Mouse (Mus musculus): ENCODE measurements around the gene Atp2b2.

Gene Atp2b2

DNA sequence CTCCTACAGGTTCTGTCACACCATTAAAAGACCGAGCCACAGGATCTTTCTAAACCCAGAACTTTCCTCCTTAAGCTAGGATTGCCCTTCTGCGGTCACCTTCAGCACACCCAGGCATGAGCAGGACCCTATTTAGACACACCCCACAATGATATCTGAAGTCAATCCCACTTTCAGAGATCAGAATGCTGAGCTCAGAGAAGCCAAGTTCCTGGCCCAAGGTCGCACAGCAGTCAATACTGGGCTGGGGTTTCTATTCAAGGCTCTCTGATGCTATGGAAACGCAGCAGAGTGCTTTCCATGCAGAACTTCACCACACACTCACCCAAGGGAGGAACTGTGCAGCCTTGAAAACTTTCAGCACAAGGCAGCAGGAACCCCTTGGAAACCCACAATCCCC lies 157.6 kb downstream of the Atp2b2 start:
- WGBS: 44% methylated on average over 4 of the region's 4 CpGs

DNA sequence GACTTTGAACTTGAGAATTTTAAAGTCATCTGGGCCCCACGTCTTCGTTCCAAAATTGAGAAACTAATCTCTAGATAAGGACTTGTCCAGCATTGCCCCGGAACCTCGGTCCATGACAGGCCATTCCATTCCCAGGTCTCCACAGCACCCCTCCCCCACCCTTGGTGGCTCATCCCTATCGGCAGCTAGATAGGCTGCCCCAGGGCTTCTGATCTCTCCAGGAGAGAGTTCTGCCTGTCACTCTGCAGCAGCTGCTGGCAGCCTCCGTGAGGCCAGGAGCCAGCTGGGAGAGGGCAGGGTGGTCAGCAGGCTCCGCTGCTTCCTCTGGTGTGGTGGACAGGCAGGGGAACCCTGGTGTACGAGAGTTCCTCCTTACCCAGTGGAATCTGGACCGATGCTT lies 159.2 kb downstream of the Atp2b2 start:
- 36% methylated on average over 9 of the region's 9 CpGs for WGBS

DNA sequence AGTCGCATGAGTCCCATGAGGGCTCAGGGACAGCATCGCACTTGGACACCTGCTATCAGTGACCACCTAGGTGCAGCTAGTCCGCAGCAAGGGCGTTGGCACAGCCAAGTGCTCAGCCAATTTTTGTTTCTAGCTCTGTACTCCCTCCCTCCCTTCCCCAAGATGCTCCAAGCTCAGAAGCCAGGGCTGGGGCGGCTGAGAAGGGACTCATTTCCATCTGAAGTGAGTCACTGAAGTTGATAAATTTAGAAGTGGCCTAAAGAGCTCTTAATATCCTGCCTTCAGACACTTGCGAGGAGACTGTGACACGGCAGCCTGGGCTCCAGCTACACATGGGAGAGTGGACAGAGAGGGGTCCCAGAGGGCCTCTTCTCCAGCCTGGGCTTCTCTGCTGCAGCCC lies 160.0 kb downstream of the Atp2b2 start:
- WGBS: 34% methylated on average over 7 of the region's 7 CpGs

DNA sequence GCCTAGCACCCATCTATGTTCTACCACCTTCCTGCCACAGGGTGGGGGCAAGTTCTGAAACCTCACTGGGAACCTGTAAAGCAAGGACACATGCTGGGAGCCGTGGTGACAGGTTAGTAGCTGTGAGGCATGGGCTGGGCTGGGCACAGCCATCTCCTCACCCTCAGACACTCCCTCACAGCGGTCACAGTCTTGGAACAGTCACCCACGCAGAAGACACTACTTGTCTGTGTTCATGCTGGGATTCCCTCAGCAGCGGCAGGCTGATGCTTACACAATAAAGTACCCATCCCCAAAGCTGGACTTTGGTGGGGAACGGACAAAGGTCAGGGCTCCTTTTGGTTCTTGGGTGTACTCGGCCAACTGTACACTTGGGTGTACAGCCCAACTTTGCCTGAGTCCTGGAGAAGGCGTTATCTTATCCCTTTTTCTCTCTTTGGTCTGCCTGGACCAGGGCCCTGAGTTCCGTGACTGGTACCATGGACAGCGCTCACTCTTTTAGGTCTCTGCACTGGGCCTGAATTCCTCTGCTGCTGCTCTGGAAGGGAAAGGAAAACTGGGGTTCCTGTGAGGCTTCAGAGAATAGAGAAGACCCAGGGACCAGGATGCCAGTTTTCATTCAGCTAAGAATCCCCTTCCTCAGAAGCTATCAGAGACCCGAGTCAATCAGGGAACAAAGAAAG lies 160.7 kb downstream of the Atp2b2 start:
- 24% methylated on average over 10 of the region's 10 CpGs for WGBS

DNA sequence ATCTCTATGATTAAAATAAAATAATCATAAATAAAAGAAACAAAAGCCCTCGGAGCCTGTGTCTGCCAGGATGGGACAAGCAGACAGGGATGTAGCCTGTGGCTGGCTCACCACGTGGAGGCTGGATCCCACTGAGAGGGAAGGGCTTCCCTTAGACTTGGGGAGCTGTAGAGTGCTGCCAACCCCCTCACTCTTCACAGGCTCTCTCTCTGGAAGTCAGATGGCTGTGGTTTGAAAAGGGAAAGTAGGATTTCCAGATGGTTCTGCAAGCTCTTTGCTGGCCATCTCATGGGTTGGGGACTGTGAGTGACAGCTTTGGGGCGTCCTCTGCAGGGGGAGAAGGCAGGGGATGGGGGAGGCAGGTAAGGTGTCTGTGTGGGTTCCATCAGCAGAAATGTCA lies 163.0 kb downstream of the Atp2b2 start:
- 36% methylated on average over 3 of the region's 3 CpGs for WGBS

DNA sequence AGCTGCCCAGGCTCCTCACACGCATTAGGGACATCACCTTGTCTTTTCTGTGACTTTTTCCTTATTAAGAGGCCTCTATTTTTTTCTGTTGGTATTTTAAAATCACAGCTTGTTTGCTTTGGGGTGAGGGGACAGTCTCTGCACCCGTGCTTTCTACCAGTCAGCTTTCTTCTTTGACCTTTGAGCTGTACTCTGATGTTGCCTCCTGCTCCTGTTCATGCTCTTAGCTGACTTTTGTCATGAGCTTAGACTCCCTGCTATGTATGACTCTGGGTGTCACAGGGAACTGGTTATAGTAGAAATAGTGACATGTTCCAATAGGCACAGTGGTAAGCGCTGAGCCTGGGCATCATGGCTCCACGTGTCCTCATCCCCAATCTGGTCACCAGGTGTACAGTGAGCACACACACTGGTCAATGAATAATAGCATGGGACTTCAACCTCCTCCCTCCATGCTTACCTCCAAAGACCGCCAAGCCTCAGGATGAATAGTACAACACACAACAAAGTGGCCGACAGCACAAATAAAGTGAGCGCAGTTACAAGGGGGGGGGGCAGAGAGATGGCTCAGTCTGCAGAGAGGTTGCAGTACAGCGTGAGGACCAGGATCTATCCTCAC lies 163.8 kb downstream of the Atp2b2 start:
- 67% methylated on average over 8 of the region's 8 CpGs for WGBS

DNA sequence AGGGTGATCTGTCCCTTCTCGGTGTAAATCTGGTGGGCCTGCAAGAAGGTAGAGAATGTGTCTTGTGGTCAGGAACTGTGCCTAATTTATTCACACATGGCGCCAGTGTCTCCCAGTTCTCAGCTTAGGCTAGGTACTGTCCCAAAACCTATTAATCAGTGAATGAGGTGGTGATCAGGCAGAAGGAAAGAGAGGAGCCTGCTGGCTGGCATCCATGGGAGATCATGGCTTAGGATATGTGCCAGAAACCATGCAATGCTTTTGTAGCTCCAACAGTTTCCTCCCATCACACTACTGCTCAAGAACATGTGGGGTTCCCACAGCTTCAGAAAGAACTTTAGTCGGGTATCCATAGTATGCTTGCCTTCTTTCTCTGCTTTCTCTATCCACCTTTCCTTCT lies 165.8 kb downstream of the Atp2b2 start:
- 67% methylated on average over 3 of the region's 3 CpGs for WGBS

DNA sequence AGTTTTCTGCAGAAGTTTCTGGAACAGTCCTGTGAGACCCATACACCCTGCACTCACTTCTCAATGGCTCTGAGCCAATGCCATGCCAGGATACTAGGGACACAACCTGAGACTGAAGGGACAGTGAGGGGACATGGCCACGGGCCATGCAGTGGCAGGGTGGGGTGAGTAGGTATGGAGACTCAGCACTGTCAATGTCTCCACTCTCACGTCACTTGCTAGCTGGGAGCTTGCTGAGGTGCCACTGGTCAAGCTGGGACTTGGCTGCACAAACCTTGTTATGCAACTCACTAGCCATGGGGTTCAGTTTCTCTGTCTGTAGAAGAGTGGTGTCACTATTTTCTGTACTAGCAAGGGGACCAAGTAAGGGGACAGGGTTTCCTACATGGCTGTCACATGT lies 167.2 kb downstream of the Atp2b2 start:
- 55% methylated on average over 2 of the region's 2 CpGs for WGBS

DNA sequence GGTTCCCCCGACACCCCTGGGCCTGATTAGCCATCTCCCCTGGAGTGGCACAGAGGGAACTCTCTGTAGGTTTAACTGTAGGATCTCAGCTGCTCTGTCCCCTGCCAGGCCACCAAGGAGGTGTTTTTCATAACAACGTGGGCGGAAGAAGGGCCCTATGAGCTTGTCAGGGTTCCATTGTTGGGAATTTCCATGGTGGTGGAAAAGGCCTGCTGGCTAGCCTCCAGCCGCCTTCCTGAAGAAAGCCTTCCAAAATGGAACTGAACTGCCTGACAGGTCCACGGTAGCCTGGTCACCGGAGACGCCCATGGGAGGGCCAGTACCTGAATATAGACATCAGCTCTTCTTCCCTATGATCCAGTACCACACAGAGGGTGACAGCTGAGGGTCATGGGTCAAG lies 169.8 kb downstream of the Atp2b2 start:
- WGBS: 33% methylated on average over 7 of the region's 7 CpGs

DNA sequence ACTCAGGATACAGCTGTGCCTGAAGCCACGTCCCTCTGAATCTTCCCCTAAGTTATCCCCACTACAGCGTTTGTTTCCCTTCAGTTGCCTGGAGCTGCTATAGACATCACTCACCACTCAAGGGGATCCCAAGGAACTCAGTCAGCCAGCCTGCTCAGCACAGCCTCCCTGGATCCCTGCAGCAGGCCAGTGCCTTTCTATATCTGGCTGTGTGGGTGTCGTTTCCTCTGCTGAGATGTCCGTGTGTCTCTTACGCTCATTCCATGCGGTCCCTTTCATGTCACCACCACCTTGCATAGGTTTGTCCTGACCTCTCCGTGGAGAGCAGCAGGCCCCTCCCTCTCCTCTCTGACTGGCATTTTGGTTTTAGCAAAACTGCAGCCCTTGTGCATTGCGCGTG lies 171.6 kb downstream of the Atp2b2 start:
- WGBS: 48% methylated on average over 9 of the region's 9 CpGs

DNA sequence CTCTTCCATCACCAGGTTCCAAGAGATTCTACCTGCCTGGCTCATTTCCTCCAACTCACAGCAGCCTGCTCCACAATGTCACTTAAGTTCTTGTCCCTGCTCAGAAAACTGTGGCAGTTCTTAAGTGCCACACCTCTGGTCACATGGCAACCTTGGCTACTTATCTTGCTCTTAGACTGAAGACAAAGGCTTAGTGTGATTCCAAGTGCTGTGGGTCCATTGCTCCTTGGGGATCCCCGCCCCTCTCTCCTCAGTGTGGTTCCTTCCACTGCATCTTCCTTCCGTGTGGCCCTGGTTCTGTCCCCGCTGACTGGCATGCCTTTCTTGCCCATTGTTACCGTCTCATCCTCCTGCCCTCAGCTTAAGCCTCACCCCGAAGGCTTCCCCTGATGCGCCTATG lies 173.9 kb downstream of the Atp2b2 start:
- WGBS: 74% methylated on average over 6 of the region's 6 CpGs

DNA sequence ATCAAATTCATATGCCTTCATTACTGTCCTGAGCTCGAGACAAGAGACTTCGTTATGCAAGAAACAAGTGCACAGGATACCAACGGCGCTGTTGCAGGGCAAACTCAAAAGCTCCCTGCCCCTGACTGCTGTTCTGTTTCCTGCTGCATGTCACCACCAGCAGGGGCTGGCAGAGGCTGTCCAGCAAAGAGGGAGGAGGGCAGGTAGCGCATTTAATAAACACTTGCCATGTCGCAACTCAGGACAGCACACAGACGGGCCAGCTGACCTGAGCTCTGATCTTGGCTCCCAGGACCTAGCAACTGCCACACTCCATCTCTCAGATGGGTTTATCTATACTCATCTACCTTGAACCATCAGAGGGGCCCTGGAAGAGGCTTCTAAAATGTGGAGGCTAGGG lies 176.7 kb downstream of the Atp2b2 start:
- WGBS: 39% methylated on average over 7 of the region's 7 CpGs

DNA sequence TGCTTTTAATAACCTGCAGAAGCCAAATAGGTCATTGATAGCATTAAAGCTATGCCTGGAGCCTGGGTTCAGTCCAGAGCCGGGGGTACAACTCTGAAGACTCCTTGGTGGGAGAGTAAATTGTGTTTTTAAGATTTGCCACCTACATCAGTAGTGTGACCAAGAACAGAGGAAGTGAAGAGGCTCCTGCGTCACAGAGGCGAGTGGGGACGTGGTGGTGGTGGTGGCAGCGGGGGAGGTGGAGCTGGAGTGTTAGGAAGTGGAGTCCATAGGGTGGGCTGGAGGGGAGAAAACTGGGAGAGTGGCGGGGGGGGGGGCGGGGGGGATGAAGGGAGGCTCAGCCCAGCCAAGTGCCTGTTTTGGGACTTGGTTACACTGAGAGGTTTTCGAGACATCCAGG lies 177.6 kb downstream of the Atp2b2 start:
- WGBS: 40% methylated on average over 7 of the region's 8 CpGs

DNA sequence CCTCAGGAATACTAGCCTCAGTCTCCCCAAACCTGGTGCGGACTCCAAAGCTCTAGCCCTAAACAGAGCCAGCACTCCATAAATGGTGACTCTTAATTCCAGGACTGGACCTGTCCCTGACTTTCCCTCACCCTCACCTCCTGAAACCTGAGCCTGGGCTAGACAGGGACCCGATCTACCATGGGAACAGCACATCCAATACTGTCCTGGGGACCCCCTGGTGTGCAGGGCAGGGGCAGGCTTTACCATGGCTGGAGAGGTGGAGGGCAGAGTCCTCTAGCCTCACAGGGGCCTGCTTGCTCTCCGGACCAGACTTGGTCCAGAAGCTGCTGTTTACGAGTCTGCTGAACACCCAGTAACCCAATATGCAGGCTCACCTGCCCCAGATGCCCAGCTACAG lies 179.5 kb downstream of the Atp2b2 start:
- WGBS: 82% methylated on average over 4 of the region's 4 CpGs

DNA sequence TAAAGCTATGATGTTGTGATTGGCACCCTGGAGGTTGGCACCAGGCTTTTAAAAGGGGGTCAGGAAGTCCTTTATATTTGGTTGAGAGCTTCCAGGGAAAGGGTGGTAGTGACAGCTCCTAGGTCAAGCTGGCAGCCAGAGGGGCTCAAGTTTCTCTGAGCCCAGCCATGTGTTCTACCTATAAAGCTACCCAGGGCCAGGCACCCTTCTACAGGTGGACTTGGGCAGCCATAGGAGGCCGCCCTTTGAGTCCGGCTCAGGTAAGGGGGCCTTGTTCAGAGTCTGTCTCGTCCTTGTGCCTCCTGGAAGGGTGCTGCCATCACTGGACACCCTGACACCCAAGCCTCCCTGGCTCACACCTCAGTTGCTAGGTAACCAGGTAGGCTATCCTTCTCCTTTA lies 180.5 kb downstream of the Atp2b2 start:
- WGBS: 78% methylated on average over 3 of the region's 3 CpGs

DNA sequence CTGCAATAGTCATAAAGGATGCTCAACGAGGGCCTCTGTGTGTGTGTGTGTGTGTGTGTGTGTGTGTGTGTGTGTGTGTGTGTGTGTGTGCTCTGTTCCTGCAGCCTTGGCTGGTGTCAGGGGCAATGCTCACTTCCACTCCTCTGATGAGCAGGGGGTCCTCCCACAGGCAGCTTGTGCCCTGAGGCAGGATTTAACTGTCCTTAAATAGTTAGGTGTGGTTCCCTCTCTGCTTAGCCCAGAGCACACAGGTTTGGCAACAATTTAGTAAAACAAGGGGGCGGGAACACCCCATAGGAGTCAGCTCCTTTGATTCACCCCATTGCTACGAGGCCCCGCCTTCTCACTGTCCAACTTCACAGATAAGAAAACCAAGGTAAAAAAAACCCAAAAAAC lies 181.0 kb downstream of the Atp2b2 start:
- 45% methylated on average over 4 of the region's 4 CpGs for WGBS

DNA sequence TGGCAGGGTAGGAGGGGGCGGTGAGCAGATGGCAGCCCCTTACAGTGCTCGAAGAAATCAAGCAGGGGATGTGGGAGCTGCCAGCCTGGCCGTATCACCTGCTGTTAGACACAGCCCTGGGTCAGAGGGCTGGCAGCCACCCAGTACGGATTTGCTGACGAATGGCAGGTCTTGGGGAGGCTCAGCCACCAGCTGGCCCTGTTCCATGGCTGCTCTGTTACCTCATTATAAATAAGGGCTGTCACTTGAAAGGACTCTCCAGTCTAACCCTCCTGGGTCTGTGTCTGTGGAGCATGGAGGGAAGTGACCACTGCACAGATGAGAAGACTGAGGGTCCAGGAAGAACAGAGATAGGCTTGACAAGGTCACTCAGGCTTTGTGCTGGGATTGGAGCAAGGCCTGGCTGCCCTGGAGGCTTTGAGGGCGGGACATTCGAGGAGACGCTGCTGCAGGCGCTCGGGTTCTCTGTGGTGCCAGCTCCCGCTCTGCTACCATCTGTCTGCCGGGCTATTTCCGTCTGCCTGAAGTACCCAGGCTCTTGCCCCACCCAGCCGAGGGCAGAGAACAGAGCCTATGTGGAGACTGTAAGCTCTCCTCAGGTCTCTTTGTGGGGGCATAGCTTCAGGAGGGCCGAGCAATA lies 181.6 kb downstream of the Atp2b2 start:
- whole genome bisulfite sequencing: 16% methylated on average over 15 of the region's 15 CpGs

DNA sequence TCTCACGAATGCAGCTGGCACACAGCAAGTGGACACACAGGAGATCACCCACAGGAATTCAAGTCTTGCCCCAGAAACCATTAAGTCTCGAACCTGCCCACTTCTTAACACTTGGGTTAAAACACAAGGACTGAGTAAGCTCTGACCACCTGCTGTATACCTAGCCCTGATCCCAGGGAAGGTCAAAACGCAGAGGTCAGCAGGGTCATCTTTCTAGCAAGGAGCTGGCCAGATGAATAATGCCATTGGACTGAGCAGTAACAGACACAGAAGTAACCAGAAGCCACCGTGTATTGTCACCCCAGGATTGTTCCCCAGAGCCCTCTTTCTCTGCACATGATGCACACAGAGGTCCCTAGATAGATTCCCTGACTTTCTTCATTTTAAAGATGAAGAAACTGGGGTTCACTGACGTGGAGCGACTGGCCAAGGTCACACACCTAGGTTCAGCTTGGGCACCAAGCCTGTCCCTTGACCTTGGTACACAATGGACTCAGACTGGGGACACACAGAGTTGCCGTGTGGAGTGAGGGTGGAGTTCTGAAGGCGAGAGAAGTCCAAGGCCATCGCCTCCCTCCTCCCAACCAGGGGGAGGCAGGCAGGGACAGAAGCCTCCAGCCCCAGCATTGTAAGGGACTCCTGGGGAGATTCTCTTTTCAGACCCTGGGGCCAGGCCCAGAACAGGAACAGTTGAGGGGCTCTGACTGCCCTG lies 182.2 kb downstream of the Atp2b2 start:
- WGBS: 49% methylated on average over 9 of the region's 9 CpGs

DNA sequence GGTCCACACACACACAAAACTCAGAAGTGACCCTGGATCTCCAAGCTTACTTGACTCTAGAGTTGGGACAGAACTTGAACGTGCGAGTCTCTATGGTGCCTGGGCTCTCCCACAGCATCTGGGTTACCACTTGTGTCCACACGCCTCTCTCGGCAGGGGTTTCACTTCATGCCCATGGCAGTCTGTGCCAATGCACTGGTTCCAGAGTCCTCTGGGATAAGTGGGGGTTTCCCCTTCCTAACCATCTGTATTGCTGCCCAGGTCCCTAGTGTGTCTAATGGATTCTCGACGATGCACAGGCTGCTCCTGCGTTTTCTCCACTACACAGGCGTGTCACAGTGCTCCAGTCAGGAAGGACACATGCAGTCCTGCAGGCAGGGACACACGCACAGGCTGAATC lies 184.1 kb downstream of the Atp2b2 start:
- WGBS: 51% methylated on average over 9 of the region's 9 CpGs

DNA sequence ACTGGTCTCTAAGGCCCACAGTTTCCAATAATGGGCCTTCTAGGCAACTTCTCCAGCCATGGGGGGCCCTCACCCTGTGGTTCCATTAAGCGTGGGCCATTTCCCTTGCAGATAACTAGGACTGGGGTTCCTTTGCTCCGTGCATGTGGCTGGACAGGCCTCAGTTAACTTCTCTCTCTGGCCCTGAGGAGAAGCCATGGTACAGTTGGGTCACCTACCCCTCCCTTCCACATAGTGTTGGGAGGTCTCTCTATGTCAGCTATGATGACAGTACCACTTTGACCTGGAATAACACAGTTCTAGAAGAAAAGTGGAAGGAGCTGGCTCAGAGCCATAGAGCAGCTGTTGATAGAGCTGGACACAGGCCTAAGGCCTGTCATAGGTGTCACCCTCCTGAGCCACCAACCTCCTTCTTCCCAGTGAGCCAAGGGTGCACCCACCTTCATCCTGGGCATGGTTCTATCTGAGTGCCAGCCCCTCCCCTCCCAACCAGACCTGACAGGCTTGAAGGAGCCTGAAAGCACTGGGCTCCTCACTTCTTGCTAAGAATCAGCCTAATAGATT lies 185.0 kb downstream of the Atp2b2 start:
- WGBS: 53% methylated on average over 2 of the region's 2 CpGs

DNA sequence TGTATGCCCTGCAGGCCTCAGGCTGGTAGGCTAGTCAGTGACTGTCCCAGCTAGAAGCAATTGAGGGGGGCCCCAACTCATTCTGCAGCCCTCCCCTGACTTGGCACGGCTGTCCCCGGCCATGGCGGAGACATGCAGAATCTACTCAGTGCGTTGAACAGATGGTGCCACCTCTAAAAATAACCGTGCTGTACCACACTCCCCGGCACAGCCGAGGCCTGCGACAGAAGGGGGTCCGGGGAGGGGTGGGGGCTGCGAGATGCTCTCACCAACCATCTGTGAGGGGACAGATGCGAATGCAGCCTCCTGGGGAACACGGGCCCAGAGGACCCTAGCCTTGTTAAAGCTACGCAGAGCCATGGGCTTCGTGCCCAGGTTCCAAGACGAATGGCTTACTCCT lies 185.6 kb downstream of the Atp2b2 start:
- 28% methylated on average over 15 of the region's 15 CpGs for WGBS

DNA sequence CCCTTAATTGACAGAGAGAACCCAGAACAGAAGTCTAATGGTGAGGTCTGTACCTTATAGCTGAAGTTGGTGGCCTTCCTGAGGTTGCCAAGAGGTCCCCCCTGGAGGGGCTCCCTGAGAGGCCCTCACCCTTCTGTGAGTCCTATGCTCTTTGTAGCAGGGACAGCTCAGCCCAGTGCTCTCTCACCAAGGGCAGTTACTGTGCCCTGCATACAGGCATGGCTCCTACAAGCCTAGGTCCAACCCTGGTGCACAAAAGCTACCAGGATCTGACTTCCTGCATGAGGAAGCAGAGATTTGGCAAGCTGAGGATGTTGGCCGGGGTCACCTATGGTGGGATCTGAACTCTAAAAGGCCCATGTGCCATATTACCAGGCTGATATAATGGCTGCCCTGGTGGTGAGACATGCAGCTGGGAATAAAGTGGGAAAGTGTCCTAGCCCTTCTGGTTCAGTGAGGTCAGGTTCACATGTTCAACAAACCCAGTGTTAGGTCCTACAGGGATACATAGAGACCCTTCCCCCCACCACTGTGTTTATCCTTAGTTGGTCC lies 186.2 kb downstream of the Atp2b2 start:
- 57% methylated on average over 1 of the region's 1 CpGs for WGBS
